Mouse (Mus musculus): ENCODE measurements at regions not wholly inside any gene's neighbourhood (a gene's known extent, or its start where the extent isn't known, plus 50 kb on each side); places are given as distances from the start of the nearest gene placed in this dataset.

GRCm38 (mm10) chr14:45799286-45799685 lies 141.3 kb upstream of the Ddhd1 start:
- TF ChIP-seq POLR2A (IDR thresholded peaks at IDR 0.05; ENCODE audit: borderline replicate concordance, low read depth, low read length) (no peak), CTCF (IDR thresholded peaks at IDR 0.05; ENCODE audit: low read depth, low read length) (no peak)

Measured in bone marrow macrophage, adult 2 months (primary cell).